8 mouse cellular contexts compared by ENCODE assay signal in genomic region chr16:4725780-4726527, GRCm38 (mm10). TPM values are rescaled to one million over a fixed set of nuclear protein-coding genes. Genes with fewer than 3 reads are reported as not detected.
DNase-seq lines count a peak whose midpoint lies in the region; ATAC-seq and TF ChIP-seq lines count a peak whose summit lies in the region.

Gene Hmox2 (plus strand): TSS chr16:4726361.

- peak within 1 kb of the TSS; percentile 89 for H3K9ac ChIP-seq in forebrain, embryonic 13.5 days
- peak within 1 kb of the TSS; percentile 96 for H3K9ac ChIP-seq in liver, postnatal 0 days (replicated peaks)
- H3K9ac ChIP-seq in neural tube, embryonic 14.5 days (replicated peaks; ENCODE audit: low read depth, low read length): peak within 1 kb of the TSS; percentile 88

- peaks cover 14% of the 10 kb centered on the region for H3K4me1 ChIP-seq in E14TG2a.4 (replicated peaks; ENCODE audit: low read depth, low read length)
- peaks cover 13% of the 10 kb centered on the region for H3K4me1 ChIP-seq in forebrain, embryonic 13.5 days
- H3K4me1 ChIP-seq in liver, postnatal 0 days (ENCODE audit: insufficient read depth): peaks cover 50% of the 10 kb centered on the region
- H3K4me1 ChIP-seq in neural tube, embryonic 14.5 days (ENCODE audit: control insufficient read depth, insufficient read depth, low read length): peaks cover 4% of the 10 kb centered on the region; the same call in 1 of the 2 replicates

- DNase-seq in c-Kit-positive CD71-positive TER-119-positive erythroid progenitor cells, embryonic 14.5 days (ENCODE audit: low spot score): peak; percentile 90
- DNase-seq in heart, postnatal 10 days: peak; percentile 97
- DNase-seq in large intestine, adult 2 months (ENCODE audit: low read depth, low spot score): peak; percentile 75
- peak; percentile 97 for DNase-seq in liver, postnatal 0 days
- peak; percentile 97 for DNase-seq in testis, postnatal 10 days (ENCODE audit: low spot score)

- peak; percentile 98 for ATAC-seq in forebrain, embryonic 13.5 days
- ATAC-seq in liver, postnatal 0 days: peak; percentile 93
- ATAC-seq in neural tube, embryonic 14.5 days (ENCODE audit: low read depth): peak; percentile 96

- no peaks in the 10 kb centered on the region for H3K36me3 ChIP-seq in E14TG2a.4 (ENCODE audit: insufficient read depth, low read length)
- no peaks in the 10 kb centered on the region for H3K36me3 ChIP-seq in forebrain, embryonic 13.5 days (ENCODE audit: poor library complexity, severe bottlenecking)
- no peaks in the 10 kb centered on the region; the same call in 1 of the 2 replicates for H3K36me3 ChIP-seq in liver, postnatal 0 days (replicated peaks; ENCODE audit: insufficient read depth, low read length)
- no peaks in the 10 kb centered on the region for H3K36me3 ChIP-seq in neural tube, embryonic 14.5 days (ENCODE audit: control insufficient read depth, insufficient read depth, low read length)

- 5% methylated on average over 35 of the region's 35 CpGs for WGBS in forebrain, embryonic 13.5 days
- WGBS in large intestine, adult 2 months: 6% methylated on average over 35 of the region's 35 CpGs
- WGBS in liver, postnatal 0 days (ENCODE audit: insufficient replicate concordance): 4% methylated on average over 35 of the region's 35 CpGs
- 4% methylated on average over 35 of the region's 35 CpGs for WGBS in neural tube, embryonic 14.5 days

- intact Hi-C loops in heart, postnatal 10 days (cut with DNase I): loop anchor here (5.0 kb wide), 1 partner anchor 56 kb away; no protein-coding TSS in a partner anchor

- no peak for TF ChIP-seq CTCF in E14TG2a.4 (conservative IDR thresholded peaks at IDR 0.05; ENCODE audit: low read length)
- no peak; the same call in 1 of the 2 replicates for TF ChIP-seq CTCF in liver, postnatal 0 days (IDR thresholded peaks at IDR 0.05; ENCODE audit: low read depth)

- peak within 1 kb of the TSS; percentile 87 for H3K4me2 ChIP-seq in forebrain, embryonic 13.5 days
- H3K4me2 ChIP-seq in liver, postnatal 0 days (ENCODE audit: low read depth, low read length): peak within 1 kb of the TSS; percentile 90
- peak within 1 kb of the TSS; percentile 91 for H3K4me2 ChIP-seq in neural tube, embryonic 14.5 days (ENCODE audit: low read depth, low read length)

- no peaks in the 10 kb centered on the region for H3K9me3 ChIP-seq in E14TG2a.4 (ENCODE audit: low read length)
- no peaks in the 10 kb centered on the region for H3K9me3 ChIP-seq in forebrain, embryonic 13.5 days (replicated peaks)
- H3K9me3 ChIP-seq in liver, postnatal 0 days (ENCODE audit: low read length): no peaks in the 10 kb centered on the region
- H3K9me3 ChIP-seq in neural tube, embryonic 14.5 days (ENCODE audit: control insufficient read depth, low read length): no peaks in the 10 kb centered on the region

- peak within 1 kb of the TSS; percentile 95 for H3K4me3 ChIP-seq in E14TG2a.4 (replicated peaks; ENCODE audit: low read length)
- H3K4me3 ChIP-seq in forebrain, embryonic 13.5 days: peak within 1 kb of the TSS; percentile 70
- H3K4me3 ChIP-seq in liver, postnatal 0 days (ENCODE audit: low read depth, low read length): peak within 1 kb of the TSS; percentile 92
- H3K4me3 ChIP-seq in neural tube, embryonic 14.5 days (ENCODE audit: low read depth, low read length): peak within 1 kb of the TSS; percentile 87

- peak within 1 kb of the TSS; percentile 69 for H3K27ac ChIP-seq in forebrain, embryonic 13.5 days
- peak within 1 kb of the TSS; percentile 89 for H3K27ac ChIP-seq in liver, postnatal 0 days (ENCODE audit: low read depth)
- peak within 1 kb of the TSS; percentile 75 for H3K27ac ChIP-seq in neural tube, embryonic 14.5 days (ENCODE audit: low read depth, low read length)

- TF ChIP-seq EP300 in liver, postnatal 0 days (IDR thresholded peaks at IDR 0.05; ENCODE audit: low read depth): no peak

- H3K27me3 ChIP-seq in E14TG2a.4 (ENCODE audit: insufficient read depth, low read length): peaks cover 22% of the 10 kb centered on the region
- H3K27me3 ChIP-seq in forebrain, embryonic 13.5 days: no peaks in the 10 kb centered on the region
- H3K27me3 ChIP-seq in liver, postnatal 0 days (ENCODE audit: insufficient read depth, low read length): no peaks in the 10 kb centered on the region
- H3K27me3 ChIP-seq in neural tube, embryonic 14.5 days (ENCODE audit: control insufficient read depth, insufficient read depth, low read length): no peaks in the 10 kb centered on the region

RNA-seq across cellular contexts. Expression of gene Hmox2, which starts in this region (rescaled TPM):
- 77.0 and 85.1 TPM in 2 replicates for polyA plus RNA-seq in forebrain, embryonic 13.5 days (2015; fragmentation: Nextera tagmentation; extraction: Ambion mirVana)
- total RNA-seq in heart, postnatal 10 days (2021): 10 to 100 TPM; 71.1 to 73.4 TPM
- 27.8 and 34.5 TPM in 2 replicates for polyA plus RNA-seq in large intestine, adult 2 months (2012; rRNA removed)
- 56.8 and 57.7 TPM in 2 replicates for polyA plus RNA-seq in liver, postnatal 0 days (2015; fragmentation: Nextera tagmentation; extraction: Ambion mirVana)
- 106 and 126 TPM in 2 replicates for polyA plus RNA-seq in neural tube, embryonic 14.5 days (2014; fragmentation: Nextera tagmentation; extraction: Ambion mirVana)

Comparison
In these comparisons a context has a peak if more than half of its experiments do, and no peak if none do; other contexts are left out.
1. Peak in every context shown above with its lines: DNase-seq, ATAC-seq, H3K4me3 ChIP-seq and H3K27ac ChIP-seq.